Mouse (Mus musculus): Measurements from ENCODE around the gene Zfp62. TPM values are rescaled to one million over a fixed set of nuclear protein-coding genes. Genes with fewer than 3 reads are reported as not detected.
"Not testable (repeated sequence)": the region's sequence is repeated elsewhere in the genome, so short reads cannot be mapped to it uniquely, and the experiment has no call there.

Zfp62 gene
- polyA plus RNA-seq, 1 experiment from 2014 or later = 47.6 TPM

GRCm38 (mm10) chr11:49183172-49183571, 19.9 kb upstream of the Zfp62 start:
- Histone ChIP-seq H3K4me3 (ENCODE audit: low read depth, low read length) (no peak overlapping the region), H3K4me2 (replicated peaks; ENCODE audit: low read depth, low read length) (no peak overlapping the region), H3K27ac (ENCODE audit: low read length) (no peak overlapping the region), H3K4me1 (ENCODE audit: control insufficient read depth, insufficient read depth, low read length) (no peaks in the 10 kb centered on the region), H3K36me3 (ENCODE audit: control insufficient read depth, insufficient read depth, low read length) (no peaks in the 10 kb centered on the region), H3K9me3 (ENCODE audit: control insufficient read depth, low read depth, low read length) (no peaks in the 10 kb centered on the region), H3K9ac (replicated peaks; ENCODE audit: low read depth, low read length) (no peak overlapping the region), H3K27me3 (ENCODE audit: control insufficient read depth, insufficient read depth, low read length) (no peaks in the 10 kb centered on the region)
- ATAC-seq (ENCODE audit: insufficient number of reproducible peaks, insufficient read depth, low FRiP score, low read depth) = no peak
- WGBS = 73% methylated on average over 1 of the region's 1 CpGs

GRCm38 (mm10) chr11:49186452-49186851, 16.6 kb upstream of the Zfp62 start:
- 82% methylated on average over 6 of the region's 6 CpGs for WGBS
- Histone ChIP-seq H3K27ac (ENCODE audit: low read length) (no peak overlapping the region), H3K9ac (replicated peaks; ENCODE audit: low read depth, low read length) (no peak overlapping the region), H3K4me3 (ENCODE audit: low read depth, low read length) (no peak overlapping the region), H3K36me3 (ENCODE audit: control insufficient read depth, insufficient read depth, low read length) (no peaks in the 10 kb centered on the region), H3K4me2 (replicated peaks; ENCODE audit: low read depth, low read length) (no peak overlapping the region), H3K9me3 (ENCODE audit: control insufficient read depth, low read depth, low read length) (no peaks in the 10 kb centered on the region), H3K4me1 (ENCODE audit: control insufficient read depth, insufficient read depth, low read length) (no peaks in the 10 kb centered on the region), H3K27me3 (ENCODE audit: control insufficient read depth, insufficient read depth, low read length) (no peaks in the 10 kb centered on the region)
- no peak for ATAC-seq (ENCODE audit: insufficient number of reproducible peaks, insufficient read depth, low FRiP score, low read depth)

GRCm38 (mm10) chr11:49186955-49187488, 16.1 kb upstream of the Zfp62 start, which contains the start of gene Btnl9:
Gene Btnl9, minus strand, starts transcription at chr11:49187159.
- H3K9ac ChIP-seq (replicated peaks; ENCODE audit: low read depth, low read length) = no peak within 1 kb of the TSS
- no peaks in the 10 kb centered on the region for H3K36me3 ChIP-seq (ENCODE audit: control insufficient read depth, insufficient read depth, low read length)
- 70% methylated on average over 8 of the region's 8 CpGs for WGBS
- H3K4me1 ChIP-seq (ENCODE audit: control insufficient read depth, insufficient read depth, low read length) = no peaks in the 10 kb centered on the region
- ATAC-seq (ENCODE audit: insufficient number of reproducible peaks, insufficient read depth, low FRiP score, low read depth) = no peak
- no peaks in the 10 kb centered on the region for H3K9me3 ChIP-seq (ENCODE audit: control insufficient read depth, low read depth, low read length)
- no peak within 1 kb of the TSS for H3K4me2 ChIP-seq (replicated peaks; ENCODE audit: low read depth, low read length)
- no peaks in the 10 kb centered on the region for H3K27me3 ChIP-seq (ENCODE audit: control insufficient read depth, insufficient read depth, low read length)
- no peak within 1 kb of the TSS for H3K4me3 ChIP-seq (ENCODE audit: low read depth, low read length)
- no peak within 1 kb of the TSS for H3K27ac ChIP-seq (ENCODE audit: low read length)

GRCm38 (mm10) chr11:49187701-49188100, 15.4 kb upstream of the Zfp62 start:
- 77% methylated on average over 10 of the region's 10 CpGs for WGBS

GRCm38 (mm10) chr11:49189737-49190136, 13.4 kb upstream of the Zfp62 start:
- no peak for ATAC-seq (ENCODE audit: insufficient number of reproducible peaks, insufficient read depth, low FRiP score, low read depth)
- Histone ChIP-seq H3K4me2 (replicated peaks; ENCODE audit: low read depth, low read length) (no peak overlapping the region), H3K36me3 (ENCODE audit: control insufficient read depth, insufficient read depth, low read length) (no peaks in the 10 kb centered on the region), H3K9ac (replicated peaks; ENCODE audit: low read depth, low read length) (no peak overlapping the region), H3K4me1 (ENCODE audit: control insufficient read depth, insufficient read depth, low read length) (no peaks in the 10 kb centered on the region), H3K27me3 (ENCODE audit: control insufficient read depth, insufficient read depth, low read length) (no peaks in the 10 kb centered on the region), H3K27ac (ENCODE audit: low read length) (no peak overlapping the region), H3K4me3 (ENCODE audit: low read depth, low read length) (no peak overlapping the region), H3K9me3 (ENCODE audit: control insufficient read depth, low read depth, low read length) (no peaks in the 10 kb centered on the region)
- WGBS = 2% methylated on average over 7 of the region's 7 CpGs

More at GRCm38 (mm10) chr11:49187701-49188100, 15.4 kb upstream of the Zfp62 start:
- no peaks in the 10 kb centered on the region for H3K27me3 ChIP-seq (ENCODE audit: control insufficient read depth, insufficient read depth, low read length)
- no peaks in the 10 kb centered on the region for H3K36me3 ChIP-seq (ENCODE audit: control insufficient read depth, insufficient read depth, low read length)
- no peak overlapping the region for H3K4me2 ChIP-seq (replicated peaks; ENCODE audit: low read depth, low read length)
- no peak overlapping the region for H3K4me3 ChIP-seq (ENCODE audit: low read depth, low read length)
- H3K9ac ChIP-seq (replicated peaks; ENCODE audit: low read depth, low read length) = no peak overlapping the region
- no peak overlapping the region for H3K27ac ChIP-seq (ENCODE audit: low read length)
- no peaks in the 10 kb centered on the region for H3K9me3 ChIP-seq (ENCODE audit: control insufficient read depth, low read depth, low read length)
- no peak for ATAC-seq (ENCODE audit: insufficient number of reproducible peaks, insufficient read depth, low FRiP score, low read depth)
- H3K4me1 ChIP-seq (ENCODE audit: control insufficient read depth, insufficient read depth, low read length) = no peaks in the 10 kb centered on the region

GRCm38 (mm10) chr11:49191083-49191482, 12.0 kb upstream of the Zfp62 start:
- H3K36me3 ChIP-seq (ENCODE audit: control insufficient read depth, insufficient read depth, low read length) = no peaks in the 10 kb centered on the region
- no peak for ATAC-seq (ENCODE audit: insufficient number of reproducible peaks, insufficient read depth, low FRiP score, low read depth)
- no peaks in the 10 kb centered on the region for H3K4me1 ChIP-seq (ENCODE audit: control insufficient read depth, insufficient read depth, low read length)
- WGBS = 63% methylated on average over 2 of the region's 2 CpGs
- no peak overlapping the region for H3K9ac ChIP-seq (replicated peaks; ENCODE audit: low read depth, low read length)
- no peak overlapping the region for H3K4me2 ChIP-seq (replicated peaks; ENCODE audit: low read depth, low read length)
- no peaks in the 10 kb centered on the region for H3K27me3 ChIP-seq (ENCODE audit: control insufficient read depth, insufficient read depth, low read length)
- H3K27ac ChIP-seq (ENCODE audit: low read length) = no peak overlapping the region
- H3K9me3 ChIP-seq (ENCODE audit: control insufficient read depth, low read depth, low read length) = no peaks in the 10 kb centered on the region
- H3K4me3 ChIP-seq (ENCODE audit: low read depth, low read length) = no peak overlapping the region

- H3K4me1 ChIP-seq (ENCODE audit: control insufficient read depth, insufficient read depth, low read length); ATAC-seq (ENCODE audit: insufficient number of reproducible peaks, insufficient read depth, low FRiP score, low read depth); H3K4me2 ChIP-seq (replicated peaks; ENCODE audit: low read depth, low read length); H3K9me3 ChIP-seq (ENCODE audit: control insufficient read depth, low read depth, low read length); H3K4me3 ChIP-seq (ENCODE audit: low read depth, low read length); H3K36me3 ChIP-seq (ENCODE audit: control insufficient read depth, insufficient read depth, low read length); H3K27me3 ChIP-seq (ENCODE audit: control insufficient read depth, insufficient read depth, low read length); H3K9ac ChIP-seq (replicated peaks; ENCODE audit: low read depth, low read length); H3K27ac ChIP-seq (ENCODE audit: low read length): not testable (repeated sequence)
- WGBS = 91% methylated on average over 8 of the region's 9 CpGs
Observed at GRCm38 (mm10) chr11:49194771-49195170, 8.3 kb upstream of the Zfp62 start.

- H3K9me3 ChIP-seq (ENCODE audit: control insufficient read depth, low read depth, low read length) = no peaks in the 10 kb centered on the region
- WGBS = 80% methylated on average over 7 of the region's 7 CpGs
Observed at GRCm38 (mm10) chr11:49195819-49196322, 7.2 kb upstream of the Zfp62 start.

GRCm38 (mm10) chr11:49200666-49201065, 2.4 kb upstream of the Zfp62 start:
- Histone ChIP-seq H3K9me3 (ENCODE audit: control insufficient read depth, low read depth, low read length) (no peaks in the 10 kb centered on the region), H3K4me1 (ENCODE audit: control insufficient read depth, insufficient read depth, low read length) (peaks cover 6% of the 10 kb centered on the region; the same call in 1 of the 2 replicates), H3K4me2 (replicated peaks; ENCODE audit: low read depth, low read length) (no peak overlapping the region), H3K27me3 (ENCODE audit: control insufficient read depth, insufficient read depth, low read length) (no peaks in the 10 kb centered on the region), H3K27ac (ENCODE audit: low read length) (no peak overlapping the region), H3K36me3 (ENCODE audit: control insufficient read depth, insufficient read depth, low read length) (no peaks in the 10 kb centered on the region), H3K9ac (replicated peaks; ENCODE audit: low read depth, low read length) (no peak overlapping the region), H3K4me3 (ENCODE audit: low read depth, low read length) (no peak overlapping the region)
- no peak for ATAC-seq (ENCODE audit: insufficient number of reproducible peaks, insufficient read depth, low FRiP score, low read depth)

More at GRCm38 (mm10) chr11:49195819-49196322, 7.2 kb upstream of the Zfp62 start:
- Histone ChIP-seq H3K27me3 (ENCODE audit: control insufficient read depth, insufficient read depth, low read length) (no peaks in the 10 kb centered on the region), H3K4me1 (ENCODE audit: control insufficient read depth, insufficient read depth, low read length) (no peaks in the 10 kb centered on the region), H3K27ac (ENCODE audit: low read length) (no peak overlapping the region), H3K4me3 (ENCODE audit: low read depth, low read length) (no peak overlapping the region), H3K36me3 (ENCODE audit: control insufficient read depth, insufficient read depth, low read length) (no peaks in the 10 kb centered on the region), H3K9ac (replicated peaks; ENCODE audit: low read depth, low read length) (no peak overlapping the region), H3K4me2 (replicated peaks; ENCODE audit: low read depth, low read length) (no peak overlapping the region)
- ATAC-seq (ENCODE audit: insufficient number of reproducible peaks, insufficient read depth, low FRiP score, low read depth) = no peak

Data from stomach, embryonic 14.5 days (tissue).